Mouse (Mus musculus) CH12.LX (cell line): ENCODE measurements around the gene Topors. TPM values are rescaled to one million over a fixed set of nuclear protein-coding genes. Genes with fewer than 3 reads are reported as not detected.

Experiments
- DNase-seq: peaks from one replicate; pipeline ENCODE4 v3.0.0-alpha.2; 2013; ENCODE audit errors: extremely low read depth
- H3K27ac ChIP-seq: 2 replicates; pipeline ENCODE4 v1.5.1; 2012; ENCODE audit warnings: low read depth, mild to moderate bottlenecking, control low read depth, moderate library complexity; ENCODE audit not compliant: insufficient read depth
- H3K27me3 ChIP-seq: replicated peaks from 2 replicates; pipeline ENCODE3; 2012; ENCODE audit warnings: inconsistent platforms
- H3K36me3 ChIP-seq, 2 experiments: replicated peaks in 1 of 2; 2 replicates each; pipeline versions ENCODE3 to v1.6.1; 2012; ENCODE audit warnings: inconsistent platforms in 1 of 2, low read length in 1 of 2, mild to moderate bottlenecking in 1 of 2, mixed read lengths in 1 of 2, moderate library complexity in 1 of 2; ENCODE audit not compliant: control insufficient read depth in 1 of 2, insufficient read depth in 1 of 2
- H3K4me1 ChIP-seq, 2 experiments: 2 replicates each; pipeline ENCODE4 v1.6.1; 2012; ENCODE audit warnings: inconsistent platforms in 1 of 2, moderate library complexity in 1 of 2; ENCODE audit not compliant: insufficient read depth in 2 of 2, control insufficient read depth in 1 of 2
- H3K4me2 ChIP-seq: 2 replicates; pipeline ENCODE4 v1.6.1; 2012; ENCODE audit warnings: low read depth, mild to moderate bottlenecking, control low read depth; ENCODE audit not compliant: poor library complexity, insufficient read depth, severe bottlenecking
- H3K4me3 ChIP-seq, 3 experiments: fragments of 150-350 bp in 1 of 3; sonication (generic) in 1 of 3; replicated peaks in 1 of 3; 2 replicates each; pipeline versions ENCODE3 to v1.5.1; 2011 to 2012; ENCODE audit warnings: low read depth in 2 of 3, low read length in 2 of 3, mild to moderate bottlenecking in 2 of 3, moderate library complexity in 2 of 3, control low read depth in 1 of 3, improper control_type of control experiment in 1 of 3, inconsistent platforms in 1 of 3, mixed read lengths in 1 of 3; ENCODE audit not compliant: poor library complexity in 1 of 3
- H3K79me2 ChIP-seq: replicated peaks from 2 replicates; pipeline ENCODE4 v1.6.1; 2012; ENCODE audit warnings: mild to moderate bottlenecking, moderate library complexity; ENCODE audit not compliant: control insufficient read depth, poor library complexity, insufficient read depth, severe bottlenecking; ENCODE audit errors: extremely low read depth
- H3K9ac ChIP-seq: 2 replicates; pipeline ENCODE4 v1.6.1; 2012; ENCODE audit warnings: low read depth, mild to moderate bottlenecking, control low read depth, moderate library complexity; ENCODE audit not compliant: insufficient read depth
- H3K9me3 ChIP-seq: replicated peaks from 2 replicates; pipeline ENCODE3; 2012; ENCODE audit warnings: low read length, inconsistent platforms, mixed read lengths
- BHLHE40 ChIP-seq: IDR thresholded peaks from 2 replicates; pipeline ENCODE4 v1.6.1; 2011; ENCODE audit warnings: mild to moderate bottlenecking, low read depth, low read length, improper control_type of control experiment
- CHD1 ChIP-seq: IDR thresholded peaks from 2 replicates; pipeline ENCODE4 v1.6.1; 2012; ENCODE audit warnings: low read depth, low read length, improper control_type of control experiment, inconsistent platforms
- E2F4 ChIP-seq: IDR thresholded peaks from 2 replicates; pipeline ENCODE4 v1.6.1; 2011; ENCODE audit warnings: low read depth, low read length, improper control_type of control experiment; ENCODE audit not compliant: insufficient replicate concordance
- ELF1 ChIP-seq: IDR thresholded peaks from 2 replicates; pipeline ENCODE4 v1.6.1; 2014; ENCODE audit warnings: low read depth, mild to moderate bottlenecking, inconsistent platforms, low read length, improper control_type of control experiment
- EP300 ChIP-seq: IDR thresholded peaks from 2 replicates; pipeline ENCODE4 v1.6.1; 2011; ENCODE audit warnings: low read length, improper control_type of control experiment
- HCFC1 ChIP-seq: IDR thresholded peaks from 2 replicates; pipeline ENCODE4 v1.6.1; 2012; ENCODE audit warnings: low read depth, mild to moderate bottlenecking, inconsistent platforms, low read length, improper control_type of control experiment
- JUN ChIP-seq: IDR thresholded peaks from 2 replicates; pipeline ENCODE4 v1.6.1; 2011; ENCODE audit warnings: low read depth, mild to moderate bottlenecking, low read length, improper control_type of control experiment, moderate library complexity; ENCODE audit not compliant: insufficient read depth
- JUND ChIP-seq: conservative IDR thresholded peaks from 2 replicates; pipeline ENCODE4 v1.6.1; 2011; ENCODE audit warnings: low read depth, low read length, improper control_type of control experiment
- KAT2A ChIP-seq: IDR thresholded peaks from 2 replicates; pipeline ENCODE4 v1.6.1; 2012; ENCODE audit warnings: low read length, improper control_type of control experiment, inconsistent platforms; ENCODE audit not compliant: insufficient replicate concordance
- MAZ ChIP-seq: IDR thresholded peaks from 2 replicates; pipeline ENCODE4 v1.6.1; 2012; ENCODE audit warnings: low read depth, mild to moderate bottlenecking, inconsistent platforms, low read length, improper control_type of control experiment, moderate library complexity
- MEF2A ChIP-seq: IDR thresholded peaks from 2 replicates; pipeline ENCODE4 v1.6.1; 2014; ENCODE audit warnings: low read depth, mild to moderate bottlenecking, inconsistent platforms, low read length, improper control_type of control experiment, borderline replicate concordance
- MXI1 ChIP-seq: IDR thresholded peaks from 2 replicates; pipeline ENCODE4 v1.6.1; 2011; ENCODE audit warnings: mild to moderate bottlenecking, low read depth, low read length, improper control_type of control experiment
- MYC ChIP-seq: IDR thresholded peaks from 2 replicates; pipeline ENCODE4 v1.6.1; 2011; ENCODE audit warnings: low read depth, mild to moderate bottlenecking, improper control_type of control experiment, low read length
- NRF1 ChIP-seq: IDR thresholded peaks from 2 replicates; pipeline ENCODE4 v1.6.1; 2014; ENCODE audit warnings: low read depth, mild to moderate bottlenecking, inconsistent platforms, low read length, improper control_type of control experiment, moderate library complexity
- PAX5 ChIP-seq: IDR thresholded peaks from 2 replicates; pipeline ENCODE4 v1.6.1; 2012; ENCODE audit warnings: low read length, inconsistent platforms, mixed read lengths
- POLR2A ChIP-seq: IDR thresholded peaks from 2 replicates; pipeline ENCODE4 v1.6.1; 2011; ENCODE audit warnings: low read depth, mild to moderate bottlenecking, improper control_type of control experiment, low read length
- SIN3A ChIP-seq: IDR thresholded peaks from 2 replicates; pipeline ENCODE4 v1.6.1; 2012; ENCODE audit warnings: low read length, improper control_type of control experiment, inconsistent platforms
- TBP ChIP-seq: conservative IDR thresholded peaks from 2 replicates; pipeline ENCODE4 v1.6.1; 2011; ENCODE audit warnings: low read depth, low read length, improper control_type of control experiment
- USF1 ChIP-seq: IDR thresholded peaks from 2 replicates; pipeline ENCODE4 v1.6.1; 2014; ENCODE audit warnings: low read depth, mild to moderate bottlenecking, inconsistent platforms, low read length, improper control_type of control experiment
- USF2 ChIP-seq: conservative IDR thresholded peaks from 2 replicates; pipeline ENCODE4 v1.6.1; 2011; ENCODE audit warnings: low read depth, low read length, improper control_type of control experiment
- ZKSCAN1 ChIP-seq: IDR thresholded peaks from 2 replicates; pipeline ENCODE4 v1.6.1; 2012; ENCODE audit warnings: low read depth, inconsistent platforms, low read length, improper control_type of control experiment, borderline replicate concordance
- ZNF384 ChIP-seq: IDR thresholded peaks from 2 replicates; pipeline ENCODE4 v1.6.1; 2012; ENCODE audit warnings: low read depth, low read length, improper control_type of control experiment, inconsistent platforms
- dilution Hi-C: fragments of 300-500 bp; cut with MboI; formaldehyde crosslinking; loops from 2 replicates; pipeline ENCODE4 v1.14.3; 2020; ENCODE audit warnings: low sequenced_read_pairs; ENCODE audit not compliant: extremely low pct_unique_long_range_greater_than_20kb, extremely low pct_ligation_motif_present
- in situ Hi-C: fragments of 300-500 bp; cut with MboI; formaldehyde crosslinking; loops from 3 replicates; pipeline ENCODE4 v1.14.3; 2019; ENCODE audit warnings: low sequenced_read_pairs, low pct_ligation_motif_present, low pct_unique_long_range_greater_than_20kb, mixed read lengths
- polyA plus RNA-seq: library from polyadenylated mRNA; unstranded; fragments of >175 nt; gene quantifications from 2 replicates; pipeline ENCODE4 v1.2.1, GENCODE M21; 2012; ENCODE audit warnings: low read depth; ENCODE audit not compliant: insufficient read length
- total RNA-seq, 2 experiments: library from RNA; depleted of rRNA; stranded (reverse); fragments of 300-350 nt in 1 of 2; fragments of >200 nt in 1 of 2; gene quantifications; 2 replicates each; pipeline ENCODE4 v1.2.3; 2012 to 2014

The Topors gene
- total and polyA plus RNA-seq, 3 experiments, result 23.1 to 38.9 (median 36.1) TPM

DNA sequence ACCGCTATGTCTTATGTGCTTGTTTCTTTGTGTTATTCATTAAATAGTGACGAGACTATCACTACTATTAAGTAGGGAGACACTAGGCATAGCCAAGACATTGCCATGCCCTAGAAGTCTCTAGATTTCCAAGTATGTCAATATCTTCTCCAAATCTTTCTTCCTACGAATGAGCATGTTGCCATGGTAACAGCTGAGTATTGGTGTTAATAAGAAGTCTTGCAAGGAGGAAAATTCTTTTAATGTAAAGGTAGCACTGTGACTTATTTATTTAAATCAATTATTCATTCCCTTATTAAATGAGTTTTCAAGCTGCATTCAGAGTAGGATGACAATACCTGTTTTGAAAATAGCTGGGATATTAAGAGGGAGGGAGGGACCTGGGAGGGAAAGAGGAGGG lies 47.8 kb upstream of the Topors start:
- H3K4me2 ChIP-seq, result no peak overlapping the region
- TF ChIP-seq E2F4 (no peak), HCFC1 (no peak), ZKSCAN1 (no peak), PAX5 (no peak), ELF1 (no peak), MAZ (no peak), JUND (no peak), POLR2A (no peak), MXI1 (no peak), EP300 (no peak), MEF2A (no peak), JUN (no peak), SIN3A (no peak)
- no peaks in the 10 kb centered on the region for H3K36me3 ChIP-seq
- peaks cover 3% of the 10 kb centered on the region for H3K9me3 ChIP-seq
- no peak overlapping the region for H3K27ac ChIP-seq
- in situ Hi-C loops, result no loop called here
- dilution Hi-C loops, result no loop called here
- no peak for DNase-seq
- no peak overlapping the region for H3K4me3 ChIP-seq
- no peaks in the 10 kb centered on the region for H3K79me2 ChIP-seq
- no peaks in the 10 kb centered on the region for H3K27me3 ChIP-seq
- H3K9ac ChIP-seq, result no peak overlapping the region
- H3K4me1 ChIP-seq, result peaks cover 0 to 5% of the 10 kb centered on the region in 2 experiments; a peak in 2 of 4 replicates

GRCm38 (mm10) chr4:40313026-40313425 lies 43.4 kb upstream of the Topors start:
- H3K27ac ChIP-seq, result no peak overlapping the region
- H3K4me1 ChIP-seq, result peaks cover 0 to 5% of the 10 kb centered on the region in 2 experiments; a peak in 2 of 4 replicates
- H3K9me3 ChIP-seq, result peaks cover 3% of the 10 kb centered on the region
- no peak overlapping the region for H3K4me2 ChIP-seq
- in situ Hi-C loops, result no loop called here
- no peak overlapping the region for H3K9ac ChIP-seq
- H3K36me3 ChIP-seq, result no peaks in the 10 kb centered on the region
- dilution Hi-C loops, result no loop called here
- DNase-seq, result peak; percentile 35
- no peaks in the 10 kb centered on the region for H3K79me2 ChIP-seq
- TF ChIP-seq CHD1 (no peak), TBP (no peak), ZKSCAN1 (no peak), EP300 (no peak), MYC (no peak), KAT2A (no peak), JUND (no peak), USF2 (peak; percentile 43; the same call in 1 of the 2 replicates), ELF1 (peak; percentile 66; the same call in 1 of the 2 replicates), E2F4 (no peak), USF1 (peak; percentile 35), BHLHE40 (peak; percentile 69), SIN3A (no peak), ZNF384 (no peak), NRF1 (no peak), MXI1 (no peak), MAZ (no peak)
- H3K27me3 ChIP-seq, result no peaks in the 10 kb centered on the region
- no peak overlapping the region for H3K4me3 ChIP-seq
